Mouse (Mus musculus) retina, postnatal 7 days (tissue): ENCODE measurements around the gene Pde4d.

ENCODE experiments used
- DNase-seq: peaks from one replicate; pipeline ENCODE4 v3.0.0-alpha.2; 2012; ENCODE audit warnings: low read depth, low spot score

Gene Pde4d

DNA sequence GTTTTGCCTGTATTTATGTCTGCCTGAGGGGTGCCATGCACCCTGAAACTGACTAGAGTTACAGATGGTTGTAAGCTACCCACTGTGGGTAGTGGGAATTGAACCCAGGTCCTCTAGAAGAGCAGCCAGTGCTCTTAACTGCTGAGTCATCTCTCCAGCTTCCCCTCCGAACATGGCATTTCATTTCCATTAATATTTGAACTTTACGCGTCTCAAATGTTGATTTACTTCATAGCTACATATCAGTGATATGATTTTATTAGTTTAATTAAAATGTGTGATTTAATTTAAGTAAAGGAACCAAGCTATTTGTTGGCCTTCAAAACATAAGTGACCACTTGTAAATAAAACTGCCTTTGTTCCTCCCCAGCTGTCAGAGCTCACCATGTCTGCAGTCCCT is 1239.4 kb downstream of the Pde4d start:
- DNase-seq: no peak

DNA sequence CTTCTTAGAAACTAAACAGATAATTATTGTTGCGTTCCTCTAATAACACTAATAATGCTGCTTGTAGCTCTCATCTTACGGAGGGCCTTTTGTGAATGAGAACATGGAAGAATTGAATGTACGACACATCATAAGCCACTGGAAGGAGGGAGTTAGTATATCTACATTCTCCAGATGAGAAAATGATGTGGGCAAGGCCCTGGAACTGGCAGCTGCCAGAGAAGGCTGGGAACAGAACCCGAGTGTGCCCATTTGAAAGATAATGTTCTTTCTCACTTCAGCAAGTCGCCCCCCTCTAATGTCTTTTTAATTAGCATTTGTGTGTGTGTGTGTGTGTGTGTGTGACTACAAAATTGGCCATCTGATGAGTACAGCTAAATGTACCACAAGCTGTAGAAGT is 1240.8 kb downstream of the Pde4d start:
- no peak for DNase-seq

DNA sequence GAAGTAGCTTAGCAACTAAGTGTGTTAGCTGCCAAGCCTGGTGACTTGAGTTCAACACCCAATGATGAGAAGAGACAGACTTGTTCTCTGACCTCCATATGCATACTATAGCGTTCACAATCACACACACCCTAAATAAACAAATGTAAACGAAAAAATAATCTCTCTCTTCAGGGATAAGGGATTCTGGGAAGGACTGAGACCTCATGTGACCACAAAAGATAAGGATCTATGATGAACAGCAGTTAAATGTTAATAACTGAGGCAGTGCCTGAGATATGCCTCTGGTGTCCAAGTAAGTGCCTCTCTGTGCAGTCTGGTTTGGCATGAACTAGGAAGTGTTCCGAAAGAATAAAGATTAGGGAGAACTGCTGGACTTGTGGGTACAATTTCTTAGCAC is 1243.1 kb downstream of the Pde4d start:
- DNase-seq: no peak

DNA sequence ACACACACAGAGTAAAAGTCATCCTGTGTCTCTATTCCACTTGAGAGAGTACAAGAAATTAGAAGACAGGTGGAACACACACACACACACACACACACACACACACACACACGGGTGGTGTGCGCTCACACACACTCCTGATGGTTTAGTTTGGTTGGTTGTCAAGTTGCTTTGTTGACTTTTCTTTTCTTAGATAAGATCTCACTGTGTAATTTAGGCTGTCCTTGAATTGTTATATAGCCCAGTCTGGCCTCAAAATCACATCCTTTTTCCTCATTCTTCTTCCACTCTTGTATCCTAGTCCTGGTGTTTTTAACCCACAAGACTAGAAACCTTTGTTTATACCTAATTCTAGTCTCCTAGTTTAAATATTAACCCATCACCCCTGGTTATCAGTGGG is 1244.0 kb downstream of the Pde4d start:
- no peak for DNase-seq

DNA sequence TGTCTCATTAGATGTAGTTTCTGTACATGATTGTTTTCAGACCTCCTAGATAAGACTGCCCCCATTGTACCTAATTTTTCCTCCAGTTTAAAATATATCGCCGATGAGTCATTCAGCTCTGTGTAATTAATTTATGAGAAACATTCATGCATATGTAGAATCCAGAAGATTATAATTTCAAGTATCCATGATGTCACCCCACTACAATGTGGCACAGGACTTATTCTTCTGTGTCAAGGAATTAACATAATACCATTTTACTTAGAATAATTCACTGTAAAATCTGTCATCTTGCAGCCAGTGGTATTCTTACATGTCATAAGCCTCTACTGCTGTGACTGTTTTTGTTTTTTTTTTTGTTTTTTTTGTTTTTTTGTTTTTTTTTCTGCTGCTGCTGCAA is 1244.5 kb downstream of the Pde4d start:
- DNase-seq: no peak

DNA sequence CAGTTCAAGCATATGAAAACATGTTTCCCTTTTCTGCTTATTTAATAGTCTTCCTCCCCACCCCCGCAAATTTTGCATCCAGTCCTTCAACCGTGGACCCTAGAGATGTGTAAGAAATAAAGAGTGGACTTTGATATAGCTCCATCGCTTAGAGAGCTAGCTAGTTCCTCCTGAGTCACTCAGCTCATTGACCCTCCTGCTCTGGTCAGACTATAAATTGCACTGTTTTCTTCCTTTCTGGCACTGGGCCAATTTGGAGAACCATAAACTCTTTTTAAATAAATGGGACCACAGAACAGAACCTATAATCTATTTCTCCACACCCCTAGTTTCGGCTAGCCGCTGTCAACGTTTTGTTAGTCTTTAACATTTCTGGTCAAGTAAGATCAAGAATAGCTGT is 1245.3 kb downstream of the Pde4d start:
- no peak for DNase-seq

DNA sequence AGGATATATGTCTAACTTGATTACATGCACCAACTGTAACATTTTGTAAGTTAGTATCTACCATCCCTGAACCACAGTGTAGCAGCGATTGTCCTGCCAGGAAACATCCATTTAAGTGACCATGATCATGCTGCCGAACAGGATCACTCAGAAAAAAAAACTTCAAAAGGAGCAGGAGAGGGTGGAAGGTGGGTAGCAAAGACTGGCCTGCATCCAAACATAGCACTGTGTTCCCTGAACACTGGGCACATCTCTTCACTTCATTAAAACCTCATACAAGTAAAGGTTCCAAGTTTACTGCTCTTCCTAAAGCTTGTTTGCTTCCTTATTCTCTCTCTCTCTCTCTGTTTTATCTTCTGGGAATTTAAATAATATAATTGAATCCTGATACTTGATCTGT is 1256.4 kb downstream of the Pde4d start:
- DNase-seq: no peak

DNA sequence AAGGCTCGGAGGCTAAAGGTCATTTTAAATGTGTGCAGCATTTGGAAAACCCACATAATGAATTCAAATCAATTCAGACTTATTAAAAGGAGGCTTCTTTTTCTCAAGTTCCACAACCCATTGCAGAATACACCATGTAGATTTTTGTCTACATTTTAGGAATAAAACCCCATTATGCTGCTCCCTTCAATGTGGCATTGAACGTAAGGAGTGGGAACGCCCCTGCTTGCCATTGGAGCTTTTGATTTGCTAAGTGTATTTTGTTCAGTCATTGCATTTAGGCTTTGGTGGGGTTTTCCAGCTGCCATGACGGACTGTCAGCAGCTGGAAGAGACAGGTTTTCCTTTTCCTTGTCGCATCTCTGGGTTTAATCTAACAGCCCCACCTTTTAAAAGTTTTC is 1256.8 kb downstream of the Pde4d start:
- no peak for DNase-seq

DNA sequence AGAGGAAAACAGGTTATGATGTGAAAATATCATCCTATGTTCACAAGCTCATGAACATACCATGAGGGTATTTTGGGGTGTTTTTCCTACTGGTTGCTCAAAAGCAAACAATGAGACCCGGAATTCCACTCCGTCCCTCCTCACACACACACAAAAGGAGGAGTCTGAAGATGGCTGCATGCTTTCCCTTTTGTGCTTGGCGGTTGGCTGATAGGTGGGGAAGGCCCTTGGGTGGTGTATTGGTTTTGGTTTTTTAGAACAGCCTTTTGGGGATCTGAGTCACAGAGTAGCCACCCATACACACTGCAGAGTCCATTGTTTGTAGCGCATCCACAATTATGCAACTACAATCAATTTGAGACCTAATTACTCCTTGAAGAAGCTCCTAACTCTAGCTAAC is 1257.4 kb downstream of the Pde4d start:
- no peak for DNase-seq

DNA sequence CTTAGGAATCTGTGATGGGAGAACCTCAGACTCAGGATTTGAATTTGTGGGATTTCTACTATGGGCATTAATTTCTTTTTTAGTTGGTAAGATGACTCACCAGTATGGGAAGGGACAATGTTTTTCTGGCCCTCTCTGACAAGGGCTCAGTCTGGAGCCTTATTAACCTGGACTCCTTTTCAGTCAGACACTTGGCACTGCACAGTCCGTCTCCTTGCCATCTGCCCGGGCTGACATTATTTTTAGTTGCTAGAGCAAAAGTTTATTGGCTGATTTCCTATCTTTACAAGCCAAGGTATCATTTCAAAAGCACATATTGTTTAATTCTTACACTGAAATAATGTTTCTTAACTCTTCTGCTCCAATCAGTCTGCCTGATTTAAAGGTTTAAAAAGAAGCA is 1258.6 kb downstream of the Pde4d start:
- no peak for DNase-seq

DNA sequence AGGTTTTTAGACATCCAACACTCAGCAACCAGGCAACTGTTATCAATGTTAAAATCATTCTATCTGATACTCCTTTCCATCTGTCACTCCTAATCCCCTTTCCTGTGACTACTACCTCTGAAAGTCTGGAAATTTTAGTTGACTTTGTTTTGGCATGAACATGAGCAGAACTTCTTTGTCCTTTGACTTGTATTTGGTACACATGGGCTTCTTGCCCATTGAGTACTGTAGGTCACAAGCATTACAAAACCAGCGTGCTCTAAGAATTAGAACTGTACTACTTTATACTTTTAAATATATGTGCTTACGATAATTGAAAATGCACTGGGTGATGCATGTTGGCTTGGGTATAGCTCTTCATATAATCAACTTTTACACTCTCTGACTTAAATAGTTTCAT is 1264.8 kb downstream of the Pde4d start:
- DNase-seq: no peak

DNA sequence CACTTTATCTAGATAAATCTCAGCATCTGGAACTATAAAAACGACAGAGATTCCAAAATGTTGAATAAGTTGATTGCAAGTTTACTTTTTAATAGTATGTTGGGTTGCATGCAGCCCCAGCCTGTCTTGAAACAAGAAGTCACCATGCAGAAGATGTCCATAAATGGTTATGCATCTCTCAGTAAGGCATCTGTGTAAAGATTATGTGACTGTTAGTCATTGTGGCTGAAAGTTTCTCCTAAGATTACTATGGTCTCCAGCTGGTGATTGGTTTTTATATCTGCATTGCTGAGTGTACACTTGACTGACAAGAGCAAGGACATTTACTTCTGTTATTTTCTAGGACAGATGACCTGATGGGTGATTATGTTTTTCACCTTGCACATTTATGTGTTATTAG is 1265.6 kb downstream of the Pde4d start:
- DNase-seq: no peak

DNA sequence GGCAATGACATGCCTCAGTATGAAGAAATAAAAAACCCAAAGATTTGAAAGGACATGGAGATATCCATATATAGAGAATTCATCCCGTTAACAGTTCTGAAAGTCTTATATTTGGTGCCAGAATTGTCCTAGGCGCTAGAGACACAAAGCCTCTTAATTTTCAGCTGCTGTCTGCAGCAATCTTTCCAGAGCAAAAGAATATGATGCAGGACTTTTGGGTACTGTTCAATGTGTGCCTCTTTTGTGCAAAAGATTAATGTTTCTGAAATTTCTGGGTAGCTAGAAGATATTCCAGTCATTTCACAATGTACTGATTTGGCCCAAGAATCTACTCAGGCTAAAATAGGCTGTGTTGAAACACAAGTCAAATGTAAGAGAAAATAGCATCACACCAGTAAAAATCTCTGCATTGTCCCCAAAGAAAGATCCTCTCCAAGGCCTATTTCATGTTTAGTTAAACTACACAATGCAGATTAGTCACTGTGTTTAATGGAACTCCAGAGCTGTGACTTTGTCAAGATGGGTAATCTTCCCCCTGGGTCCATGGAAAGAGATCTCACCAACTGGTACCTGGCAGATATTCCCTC is 1270.5 kb downstream of the Pde4d start:
- DNase-seq: no peak

DNA sequence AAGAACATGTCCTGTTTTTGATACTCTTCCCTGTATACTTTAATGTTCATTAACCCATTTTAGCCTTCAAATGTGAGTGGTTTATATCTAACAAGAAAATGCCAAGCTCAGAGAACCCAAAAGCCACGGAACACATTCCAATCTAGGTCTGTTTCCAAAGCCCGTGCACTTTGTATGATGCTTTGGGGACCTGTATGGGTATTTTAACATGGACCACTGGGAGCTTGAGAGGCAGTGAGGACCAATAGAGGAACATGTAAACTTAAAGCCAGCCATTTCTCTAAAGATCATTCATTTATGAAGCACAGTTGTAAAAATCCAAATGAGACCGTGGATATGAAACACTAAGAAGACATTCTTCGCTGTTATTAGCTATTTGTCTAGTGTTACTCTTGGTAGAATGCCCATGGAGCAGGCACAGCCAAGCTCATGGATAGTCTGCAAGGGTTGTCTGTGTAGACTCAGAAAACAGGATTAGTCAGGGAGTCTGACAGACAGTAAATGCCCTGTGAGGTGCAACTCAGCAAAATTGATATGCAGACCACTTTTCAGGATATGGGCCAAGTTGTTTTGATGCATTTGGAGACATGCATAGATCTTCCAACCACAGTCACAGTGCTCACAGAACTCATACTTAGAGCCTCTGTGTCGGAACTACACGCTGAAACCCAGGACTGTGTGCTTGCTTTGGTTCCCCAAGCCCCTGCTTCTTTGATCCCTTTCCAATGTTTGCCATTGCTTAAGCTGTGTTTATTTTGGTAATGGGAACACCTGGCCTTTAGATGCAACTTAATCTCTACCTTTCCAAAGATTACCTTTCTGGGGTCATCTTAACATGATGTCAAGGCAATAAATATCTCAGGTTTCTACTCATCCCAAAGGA is 1272.7 kb downstream of the Pde4d start:
- no peak for DNase-seq

DNA sequence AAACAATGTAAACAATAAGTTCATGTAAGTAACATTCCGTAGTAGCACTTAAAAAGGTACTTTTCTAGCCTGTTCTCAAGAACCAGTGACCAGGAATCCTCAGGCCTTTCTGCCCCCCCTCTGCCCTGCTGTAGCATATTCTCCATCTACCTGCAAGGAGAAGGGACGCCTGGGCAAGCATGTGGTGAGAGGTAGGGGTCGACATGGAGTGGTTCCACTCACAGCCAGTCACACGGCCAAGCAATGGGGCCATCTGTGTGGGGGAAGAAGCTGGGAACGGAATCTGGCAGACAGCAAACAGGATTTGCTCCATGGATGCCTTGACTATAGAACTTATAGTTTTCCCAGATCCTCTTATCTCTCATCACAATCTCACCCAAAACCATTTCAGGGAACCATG is 1277.6 kb downstream of the Pde4d start:
- DNase-seq: no peak

DNA sequence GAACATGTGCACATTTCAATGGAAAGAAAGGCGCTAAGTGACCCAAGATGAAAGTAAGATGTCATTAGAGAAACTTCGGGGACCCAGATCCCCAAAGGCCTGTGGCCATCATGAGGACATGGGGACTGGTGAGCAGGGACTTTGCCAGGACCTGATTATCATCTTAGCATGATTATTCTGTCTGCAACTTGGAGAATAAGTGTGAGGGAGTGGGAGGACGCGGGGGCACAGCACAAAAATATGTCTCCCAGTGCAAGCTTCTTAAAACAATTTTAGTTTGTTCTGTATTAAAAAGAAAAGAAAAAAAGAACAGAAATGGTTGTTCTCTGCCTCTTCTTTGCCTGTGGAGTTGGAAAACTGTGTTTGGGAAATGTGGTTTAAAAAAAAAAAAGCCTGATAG is 1279.9 kb downstream of the Pde4d start:
- DNase-seq: no peak

DNA sequence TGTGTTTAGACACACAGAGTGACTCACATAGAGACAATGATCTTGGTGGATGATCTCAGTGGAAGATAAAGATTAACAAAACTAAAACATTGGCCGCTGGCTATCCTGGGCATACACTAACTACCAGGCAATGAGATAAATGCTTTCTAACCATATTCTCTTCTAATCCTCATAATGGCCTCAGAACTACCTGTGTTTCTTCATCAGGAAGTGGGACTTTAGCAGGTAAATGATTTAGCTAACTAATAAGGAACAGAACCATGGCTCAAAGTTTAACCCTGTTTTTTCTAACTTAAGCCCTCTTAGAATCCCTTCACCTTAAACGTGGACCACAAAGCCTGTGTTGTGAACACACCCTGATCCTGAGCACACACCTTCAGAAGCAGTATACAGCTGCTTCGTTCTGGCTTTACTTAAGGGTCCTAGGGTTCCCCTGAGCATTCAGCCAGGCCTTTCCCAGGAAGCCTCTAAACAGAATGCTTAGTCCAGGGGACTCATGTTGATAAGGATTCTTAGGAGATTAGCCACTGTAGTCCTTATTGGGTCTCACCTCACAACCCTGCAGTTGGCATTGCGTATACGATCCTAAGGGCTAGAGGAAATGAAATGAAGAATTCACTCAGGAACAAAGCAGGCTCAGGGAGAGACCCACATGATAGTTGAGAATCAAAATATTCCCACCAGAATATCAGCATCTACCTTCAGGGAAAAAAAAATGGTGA is 1283.1 kb downstream of the Pde4d start:
- DNase-seq: no peak

DNA sequence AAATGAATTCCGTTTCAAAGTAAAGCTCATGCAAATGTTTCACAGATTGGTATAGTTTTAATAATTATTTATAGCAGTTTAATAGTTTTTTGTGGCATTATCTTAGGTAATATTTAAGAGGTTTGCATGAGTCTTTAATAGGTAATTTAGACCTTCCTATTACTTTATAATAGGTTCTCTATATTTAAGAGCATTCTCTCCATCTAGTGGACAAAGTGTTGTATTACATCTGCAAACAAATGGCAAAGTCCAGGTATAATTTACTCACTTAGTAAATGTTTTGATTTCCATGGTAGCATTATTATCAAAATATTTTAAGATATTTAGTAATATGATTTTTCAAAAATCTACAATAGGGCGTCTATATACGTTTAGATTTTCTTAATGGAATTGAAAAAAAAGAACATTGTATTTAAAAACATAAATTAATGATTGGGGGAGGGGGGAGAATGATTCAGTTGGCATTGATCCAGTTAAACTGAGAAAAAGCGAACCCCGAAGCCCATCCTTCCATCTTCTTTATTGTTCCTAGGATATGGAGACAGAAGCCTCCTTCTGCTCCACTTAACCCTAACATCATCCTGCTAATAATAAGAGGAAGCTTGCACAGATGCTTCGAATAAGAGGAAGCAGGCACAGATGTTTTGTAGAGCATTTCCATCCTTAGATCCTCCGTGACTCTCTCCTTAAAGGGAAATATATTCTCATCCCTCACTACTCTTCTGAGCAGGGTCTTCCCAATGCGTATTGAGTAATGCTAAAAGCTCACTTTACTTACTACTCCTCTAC is 1286.7 kb downstream of the Pde4d start:
- peak; percentile 9 for DNase-seq

DNA sequence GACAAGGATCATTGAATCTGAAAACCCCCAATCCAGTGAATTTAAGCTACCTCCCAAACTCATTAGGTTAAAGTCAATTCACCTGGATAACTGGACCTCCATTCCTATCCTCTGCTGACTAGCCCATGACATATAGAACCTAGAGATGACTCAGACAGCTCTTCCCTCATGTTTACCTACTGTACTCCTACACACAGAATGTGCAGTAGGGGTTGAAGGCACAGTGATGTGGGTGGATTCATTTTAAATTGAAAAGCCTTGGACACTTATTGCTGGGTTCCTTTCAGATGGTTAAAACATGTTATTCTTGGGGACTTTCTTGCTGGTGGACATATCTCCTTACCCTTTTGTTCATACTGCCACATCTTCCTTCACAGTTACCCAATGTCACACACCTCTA is 1296.7 kb downstream of the Pde4d start:
- DNase-seq: no peak

DNA sequence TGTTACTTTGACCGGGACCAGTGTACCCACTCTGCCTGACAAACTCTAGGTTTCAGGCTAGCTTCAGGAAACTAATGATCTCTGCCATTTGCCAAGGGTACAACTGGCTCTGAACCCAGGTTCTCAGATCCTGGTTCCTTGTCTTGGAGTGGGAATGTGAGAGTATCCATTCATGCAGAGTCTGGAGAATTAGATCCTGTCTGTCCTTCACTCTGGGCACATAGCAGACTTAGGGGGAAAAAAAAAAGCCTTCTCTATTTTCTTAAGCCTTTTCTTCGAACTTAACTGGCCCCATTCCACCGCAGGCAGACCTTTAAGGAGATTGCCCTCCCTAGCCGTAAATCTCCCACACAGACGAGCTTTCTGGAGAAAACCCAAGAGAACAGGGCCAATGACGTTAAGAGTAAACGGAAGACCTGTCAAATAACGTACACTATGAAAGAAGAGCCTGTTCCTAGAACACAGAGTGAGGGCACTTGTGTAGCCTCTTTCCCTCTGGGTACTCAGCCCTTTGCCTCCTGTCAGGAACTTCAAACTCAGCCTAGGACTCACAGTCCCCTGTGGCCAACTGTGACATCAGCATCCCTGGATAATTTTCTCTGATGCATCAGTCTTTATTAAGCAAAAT is 1302.6 kb downstream of the Pde4d start:
- no peak for DNase-seq

DNA sequence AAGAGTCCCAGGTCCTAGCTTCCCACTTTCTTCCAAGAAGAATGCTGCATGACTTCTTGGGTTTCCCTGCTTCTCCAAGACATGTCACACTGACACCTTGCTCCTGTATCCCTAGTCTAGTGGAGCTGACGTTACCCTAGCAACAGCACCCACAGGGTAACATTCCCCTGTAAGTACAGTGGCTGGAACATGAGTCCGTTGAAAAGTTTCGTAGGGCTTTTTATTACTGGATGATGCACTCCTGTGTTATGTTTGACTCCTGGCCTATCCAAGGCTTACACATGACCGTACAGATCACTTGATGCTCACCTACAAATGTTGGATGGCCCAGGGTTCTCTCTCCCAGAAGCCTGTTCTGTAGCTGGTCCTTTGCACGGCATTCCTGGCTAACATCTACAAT is 1307.1 kb downstream of the Pde4d start:
- no peak for DNase-seq

DNA sequence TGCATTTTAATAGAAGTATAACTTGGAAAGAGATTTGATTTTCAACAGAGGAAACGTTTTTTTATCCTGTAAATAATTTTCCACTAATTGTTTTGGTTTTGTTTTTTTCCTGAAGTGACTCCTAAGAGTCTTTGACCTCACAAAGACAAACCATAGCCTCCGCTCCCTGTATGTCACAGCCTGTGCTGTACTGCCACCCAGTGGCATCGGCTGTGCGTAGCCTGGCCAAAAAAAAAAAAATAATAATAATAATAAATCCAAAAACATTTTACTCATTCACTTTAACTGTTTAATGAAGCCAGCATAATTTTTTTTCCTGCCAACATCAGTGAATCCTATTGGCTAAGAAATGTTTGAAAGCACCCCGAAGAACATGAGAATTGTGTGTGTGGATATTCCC is 1309.5 kb downstream of the Pde4d start:
- no peak for DNase-seq
